Mouse (Mus musculus) lung, adult 2 months (tissue): ENCODE measurements at regions not wholly inside any gene's neighbourhood (a gene's known extent, or its start where the extent isn't known, plus 50 kb on each side); places are given as distances from the start of the nearest gene placed in this dataset.

Experiments
- CTCF ChIP-seq: fragments of 200-500 bp; IDR thresholded peaks from 2 replicates; pipeline ENCODE4 v1.5.1; 2011; ENCODE audit warnings: mild to moderate bottlenecking, low read length, control low read depth; ENCODE audit not compliant: insufficient read depth
- POLR2A ChIP-seq: fragments of 200-500 bp; IDR thresholded peaks from 2 replicates; pipeline ENCODE4 v1.6.1; 2011; ENCODE audit warnings: low read depth, mild to moderate bottlenecking, control low read depth, low read length, borderline replicate concordance; ENCODE audit errors: extremely low read depth

DNA sequence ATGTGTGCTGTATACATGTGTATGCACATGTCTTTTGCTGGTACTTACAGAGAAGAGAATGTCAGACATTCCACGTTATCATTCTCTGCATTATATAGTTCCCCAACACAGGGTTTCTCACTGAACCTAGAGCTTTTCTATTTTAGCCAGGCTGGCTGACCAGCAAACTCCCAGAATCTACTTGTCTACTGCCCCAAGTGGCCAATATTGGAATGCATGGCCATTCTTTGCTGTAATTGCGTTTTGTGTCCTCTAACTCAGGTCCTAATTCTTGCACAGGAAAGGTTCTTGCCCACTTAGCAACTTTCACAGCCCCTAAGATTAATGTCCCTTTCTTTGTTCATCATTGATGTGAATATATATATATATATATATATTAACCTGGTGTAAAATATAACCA is 138.9 kb downstream of the Fasl start:
- no peak for TF ChIP-seq POLR2A
- TF ChIP-seq CTCF: 0 out of 2 replicates have a peak, but pooled peaks have one; percentile 7
